Mouse (Mus musculus) cerebellum, adult 2 months (tissue): Measurements from ENCODE around the gene Il23a.

Experiments used
- CTCF ChIP-seq: fragments of 200-500 bp; IDR thresholded peaks from 2 replicates; pipeline ENCODE4 v1.5.1; 2011; ENCODE audit warnings: low read depth, mild to moderate bottlenecking, control low read depth, low read length, moderate library complexity, borderline replicate concordance; ENCODE audit not compliant: insufficient read depth
- POLR2A ChIP-seq: fragments of 200-500 bp; IDR thresholded peaks from 2 replicates; pipeline ENCODE4 v1.6.1; 2011; ENCODE audit warnings: low read length, control low read depth, borderline replicate concordance; ENCODE audit not compliant: insufficient read depth

GRCm38 (mm10) chr10:128270866-128271265 lies 27.7 kb downstream of the Il23a start:
- no peak for TF ChIP-seq CTCF
- no peak for TF ChIP-seq POLR2A
